Mouse (Mus musculus) megakaryocyte, embryonic 14.5 days (primary cell): ENCODE measurements at regions not wholly inside any gene's neighbourhood (a gene's known extent, or its start where the extent isn't known, plus 50 kb on each side); places are given as distances from the start of the nearest gene placed in this dataset.

Source experiments
- FLI1 ChIP-seq: IDR thresholded peaks from 2 replicates; pipeline ENCODE4 v1.6.1; 2012; ENCODE audit warnings: low read length, inconsistent platforms, mixed read lengths
- GATA1 ChIP-seq: IDR thresholded peaks from 3 replicates; pipeline ENCODE4 v1.6.1; 2012; ENCODE audit warnings: mixed read lengths, low read length, inconsistent platforms, borderline replicate concordance

GRCm38 (mm10) chr8:35089519-35089918, 676.1 kb upstream of the Gm19410 start:
- no peak for TF ChIP-seq GATA1
- TF ChIP-seq FLI1 = no peak
